Mouse (Mus musculus): Measurements from ENCODE around the gene Edem2. TPM values are rescaled to one million over a fixed set of nuclear protein-coding genes. Genes with fewer than 3 reads are reported as not detected.

The Edem2 gene
- polyA plus RNA-seq, 1 experiment from 2014 or later = 27.6 TPM

DNA sequence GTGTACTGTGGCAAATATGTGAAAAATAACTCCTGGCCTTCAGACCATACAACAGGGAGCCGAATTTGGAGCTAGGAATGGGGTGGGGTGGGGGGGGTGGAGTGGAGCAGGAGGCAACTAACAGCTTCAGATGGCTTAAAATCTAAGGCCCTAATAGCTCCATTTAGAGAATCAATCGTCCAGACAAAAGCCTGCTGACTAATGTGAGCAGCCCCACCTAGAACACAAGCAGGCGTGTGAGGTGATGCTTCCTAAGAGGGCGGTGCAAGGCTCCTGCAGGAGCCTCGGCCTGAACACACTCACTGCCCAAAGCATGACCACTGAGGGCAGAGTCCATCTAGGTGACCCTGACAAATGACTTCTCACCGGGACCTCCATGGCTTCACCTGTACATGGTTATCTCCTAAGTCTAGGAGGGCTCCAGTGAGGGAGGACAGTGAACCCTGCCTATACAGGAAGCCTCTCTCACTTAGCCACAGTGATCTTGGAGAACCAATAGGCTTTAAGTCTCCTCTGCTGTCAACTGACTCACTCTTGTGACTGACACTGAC, 65.3 kb downstream of the Edem2 start:
- Histone ChIP-seq H3K4me2 (no peak overlapping the region), H3K36me3 (replicated peaks) (peaks cover 79% of the 10 kb centered on the region), H3K27me3 (no peaks in the 10 kb centered on the region), H3K27ac (replicated peaks) (no peak overlapping the region), H3K9ac (no peak overlapping the region), H3K4me3 (replicated peaks) (no peak overlapping the region), H3K4me1 (replicated peaks) (no peaks in the 10 kb centered on the region), H3K9me3 (replicated peaks) (no peaks in the 10 kb centered on the region)
- no peak for ATAC-seq (ENCODE audit: insufficient read depth)
- 75% methylated on average over 6 of the region's 6 CpGs for WGBS (ENCODE audit: insufficient replicate concordance)

DNA sequence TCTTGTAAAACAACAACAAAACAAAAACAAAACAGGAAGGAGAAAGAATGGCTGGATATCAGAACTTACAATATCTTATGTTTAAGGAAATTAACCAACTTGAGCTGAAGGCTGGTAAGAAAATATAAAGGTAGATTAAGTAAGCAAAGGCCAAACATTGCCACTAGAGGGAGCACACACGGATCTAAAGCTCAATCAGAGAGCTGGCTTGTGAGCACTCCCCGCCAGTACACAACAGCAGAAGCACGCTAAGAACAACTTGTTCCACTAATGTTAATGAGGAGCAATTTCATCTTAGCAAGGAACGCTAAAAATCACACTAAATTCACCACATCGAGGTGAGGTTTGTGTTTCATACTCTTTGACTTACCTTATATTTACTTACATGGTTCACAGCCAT, 66.2 kb downstream of the Edem2 start:
- no peaks in the 10 kb centered on the region for H3K27me3 ChIP-seq
- ATAC-seq (ENCODE audit: insufficient read depth) = no peak
- H3K36me3 ChIP-seq (replicated peaks) = peaks cover 77% of the 10 kb centered on the region
- H3K9me3 ChIP-seq (replicated peaks) = no peaks in the 10 kb centered on the region
- H3K4me2 ChIP-seq = no peak overlapping the region
- 30% methylated on average over 5 of the region's 5 CpGs for WGBS (ENCODE audit: insufficient replicate concordance)
- H3K4me3 ChIP-seq (replicated peaks) = no peak overlapping the region
- no peak overlapping the region for H3K27ac ChIP-seq (replicated peaks)
- H3K9ac ChIP-seq = no peak overlapping the region
- H3K4me1 ChIP-seq (replicated peaks) = no peaks in the 10 kb centered on the region

DNA sequence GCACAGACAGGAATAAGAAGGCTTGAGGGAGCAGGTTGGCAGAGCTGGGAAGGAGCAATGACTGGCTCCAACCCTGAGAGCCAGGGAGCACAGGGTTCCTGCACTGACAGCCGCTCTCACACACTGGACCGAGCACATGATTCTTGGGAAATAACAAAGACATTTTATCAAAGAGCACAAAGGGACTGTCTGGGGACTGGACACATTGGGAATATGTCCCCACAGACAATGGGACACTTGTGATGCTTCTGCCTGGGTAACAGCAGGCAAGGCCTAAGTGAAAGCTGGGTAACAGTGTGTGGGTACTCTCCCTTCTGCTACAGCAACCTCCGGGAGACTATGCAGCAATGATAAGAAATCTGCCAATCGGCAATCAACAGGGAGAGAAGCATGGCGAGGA, 66.9 kb downstream of the Edem2 start:
- no peaks in the 10 kb centered on the region for H3K9me3 ChIP-seq (replicated peaks)
- peaks cover 78% of the 10 kb centered on the region for H3K36me3 ChIP-seq (replicated peaks)
- no peak overlapping the region for H3K4me3 ChIP-seq (replicated peaks)
- H3K4me1 ChIP-seq (replicated peaks) = no peaks in the 10 kb centered on the region
- ATAC-seq (ENCODE audit: insufficient read depth) = no peak
- no peak overlapping the region for H3K4me2 ChIP-seq
- WGBS (ENCODE audit: insufficient replicate concordance) = 81% methylated on average over 5 of the region's 5 CpGs
- H3K27me3 ChIP-seq = no peaks in the 10 kb centered on the region
- H3K27ac ChIP-seq (replicated peaks) = no peak overlapping the region
- H3K9ac ChIP-seq = no peak overlapping the region

DNA sequence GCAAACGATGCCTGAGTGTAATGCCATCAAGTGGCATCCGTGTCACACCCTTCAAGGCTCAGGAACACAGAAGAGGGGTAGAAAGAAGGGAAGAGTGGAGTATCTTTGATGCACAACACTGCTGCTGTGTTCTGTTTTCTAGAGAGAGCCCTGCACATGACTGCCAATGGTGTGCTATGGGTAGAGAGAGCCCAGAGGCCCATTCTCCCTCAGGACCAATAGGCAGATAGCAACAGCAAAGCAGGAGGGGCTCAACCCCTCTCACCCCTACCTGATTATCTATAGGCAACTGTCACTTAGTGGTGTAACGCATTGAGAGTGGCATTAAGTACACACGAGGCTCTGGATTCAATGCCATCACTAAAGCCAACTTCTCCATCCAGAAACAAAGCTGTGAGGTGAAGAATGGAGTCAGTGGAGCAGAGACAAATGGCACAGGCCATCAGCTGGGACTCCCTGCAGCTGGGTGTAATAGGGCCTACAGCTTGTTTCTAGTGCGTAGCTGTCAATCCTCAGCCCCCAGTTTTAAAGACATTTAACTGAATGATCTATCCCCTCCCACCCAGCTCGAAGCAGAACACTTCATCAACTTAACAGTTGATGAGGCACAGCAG, 73.4 kb downstream of the Edem2 start:
- H3K4me3 ChIP-seq (replicated peaks) = no peak overlapping the region
- no peak overlapping the region for H3K27ac ChIP-seq (replicated peaks)
- ATAC-seq (ENCODE audit: insufficient read depth) = no peak
- no peaks in the 10 kb centered on the region for H3K9me3 ChIP-seq (replicated peaks)
- H3K36me3 ChIP-seq (replicated peaks) = peaks cover 80% of the 10 kb centered on the region
- H3K9ac ChIP-seq = no peak overlapping the region
- no peaks in the 10 kb centered on the region for H3K4me1 ChIP-seq (replicated peaks)
- 73% methylated on average over 6 of the region's 6 CpGs for WGBS (ENCODE audit: insufficient replicate concordance)
- H3K4me2 ChIP-seq = no peak overlapping the region
- H3K27me3 ChIP-seq = no peaks in the 10 kb centered on the region

DNA sequence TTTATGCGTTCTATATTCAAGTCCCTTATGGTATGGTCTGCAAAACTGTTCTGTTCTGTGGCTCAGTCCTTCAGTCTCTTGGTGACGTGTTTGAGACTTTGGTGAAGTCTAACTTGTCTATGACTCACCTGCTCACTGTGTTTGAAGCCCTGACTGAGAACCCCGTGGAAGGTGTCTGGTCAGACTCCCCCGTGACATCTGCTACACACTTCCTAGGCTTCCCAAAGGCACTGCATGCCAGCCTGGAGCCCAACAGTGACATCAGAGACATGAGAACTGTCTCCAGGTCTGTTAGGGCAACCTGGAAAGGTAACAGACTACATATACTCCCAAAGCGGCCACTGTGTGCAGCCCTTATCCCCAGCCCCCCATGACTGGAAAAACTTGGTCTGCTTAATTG, 76.7 kb downstream of the Edem2 start:
- Histone ChIP-seq H3K4me3 (replicated peaks) (no peak overlapping the region), H3K9ac (no peak overlapping the region), H3K4me1 (replicated peaks) (no peaks in the 10 kb centered on the region), H3K27me3 (no peaks in the 10 kb centered on the region), H3K36me3 (replicated peaks) (peaks cover 84% of the 10 kb centered on the region), H3K27ac (replicated peaks) (no peak overlapping the region), H3K9me3 (replicated peaks) (no peaks in the 10 kb centered on the region), H3K4me2 (no peak overlapping the region)
- 80% methylated on average over 5 of the region's 5 CpGs for WGBS (ENCODE audit: insufficient replicate concordance)
- ATAC-seq (ENCODE audit: insufficient read depth) = no peak

Other genes starting within 250 kb of the Edem2 start
- gene Acss2, start 211.5 kb downstream of the Edem2 start, polyA plus RNA-seq (2015; fragmentation: Nextera tagmentation; extraction: Ambion mirVana) = 24.4 and 25.6 TPM in 2 replicates
- gene Ggt7, start 211.2 kb downstream of the Edem2 start, polyA plus RNA-seq (2015; fragmentation: Nextera tagmentation; extraction: Ambion mirVana) = 0.29 and 0.36 TPM in 2 replicates
- gene Gss, start 136.7 kb downstream of the Edem2 start, polyA plus RNA-seq (2015; fragmentation: Nextera tagmentation; extraction: Ambion mirVana) = 73.4 and 88.1 TPM in 2 replicates
- gene Myh7b, start 118.3 kb downstream of the Edem2 start, polyA plus RNA-seq (2015; fragmentation: Nextera tagmentation; extraction: Ambion mirVana) = 1.6 and 1.7 TPM in 2 replicates
- 51.4 and 56.9 TPM in 2 replicates for gene Trpc4ap, start 37.1 kb downstream of the Edem2 start, polyA plus RNA-seq (2015; fragmentation: Nextera tagmentation; extraction: Ambion mirVana)
- not detected in 2 replicates for gene Gm17581, start 6.4 kb upstream of the Edem2 start, polyA plus RNA-seq (2015; fragmentation: Nextera tagmentation; extraction: Ambion mirVana)
- gene Procr, start 21.6 kb upstream of the Edem2 start, polyA plus RNA-seq (2015; fragmentation: Nextera tagmentation; extraction: Ambion mirVana) = 1.2 and 1.5 TPM in 2 replicates
- 0.03 TPM in 1 of 2 replicates, not detected in the other for gene Mmp24, start 45.9 kb upstream of the Edem2 start, polyA plus RNA-seq (2015; fragmentation: Nextera tagmentation; extraction: Ambion mirVana)
- gene BC029722, start 90.0 kb upstream of the Edem2 start, polyA plus RNA-seq (2015; fragmentation: Nextera tagmentation; extraction: Ambion mirVana) = 4.9 and 5.6 TPM in 2 replicates
- 131 and 135 TPM in 2 replicates for gene Eif6, start 97.5 kb upstream of the Edem2 start, polyA plus RNA-seq (2015; fragmentation: Nextera tagmentation; extraction: Ambion mirVana)
- 0.07 and 0.09 TPM in 2 replicates for gene Fam83c, start 105.4 kb upstream of the Edem2 start, polyA plus RNA-seq (2015; fragmentation: Nextera tagmentation; extraction: Ambion mirVana)
- gene Uqcc1, start 200.8 kb upstream of the Edem2 start, polyA plus RNA-seq (2015; fragmentation: Nextera tagmentation; extraction: Ambion mirVana) = 32.1 and 33.5 TPM in 2 replicates
- gene Gm15557, start 211.3 kb upstream of the Edem2 start, polyA plus RNA-seq (2015; fragmentation: Nextera tagmentation; extraction: Ambion mirVana) = not detected in 2 replicates
- gene Gdf5, start 215.9 kb upstream of the Edem2 start, polyA plus RNA-seq (2015; fragmentation: Nextera tagmentation; extraction: Ambion mirVana) = not detected in 2 replicates
- gene Cep250, start 227.0 kb upstream of the Edem2 start, polyA plus RNA-seq (2015; fragmentation: Nextera tagmentation; extraction: Ambion mirVana) = 8.2 and 9.7 TPM in 2 replicates

Data from liver, embryonic 15.5 days (tissue).